In genomic region chr12:12530796-12531195, GRCm38 (mm10) we compare ENCODE assay signal across 15 mouse cellular contexts.
DNase-seq lines count a peak whose midpoint lies in the region; ATAC-seq lines count a peak whose summit lies in the region.
"Had no signal": no experiment of that assay in that cellular context is flagged by ENCODE, and none has a peak within 500 bp of the region (broad histone marks: within the 10 kb centered on the region; RNA-seq: fewer than 3 reads in every experiment).

No protein-coding gene starts in this region.

- H3K27ac ChIP-seq in heart, embryonic 13.5 days (replicated peaks), result peak overlapping the region; percentile 37
- peak overlapping the region; percentile 41; the same call in 1 of the 2 replicates for H3K27ac ChIP-seq in kidney, embryonic 15.5 days
- H3K27ac ChIP-seq: forebrain, embryonic 13.5 days; hindbrain, embryonic 13.5 days; left cerebral cortex, adult 2 months; macrophage had no signal

- H3K4me1 ChIP-seq in heart, embryonic 13.5 days, result peaks cover 57% of the 10 kb centered on the region
- 0 out of 2 replicates have a peak, but pooled peaks cover 3% of the 10 kb centered on the region for H3K4me1 ChIP-seq in kidney, embryonic 15.5 days

- H3K9ac ChIP-seq in heart, embryonic 13.5 days, result no peak overlapping the region
- no peak overlapping the region for H3K9ac ChIP-seq in kidney, embryonic 15.5 days
- H3K9ac ChIP-seq: forebrain, embryonic 13.5 days; hindbrain, embryonic 13.5 days had no signal

- 31% methylated on average over 6 of the region's 6 CpGs for whole genome bisulfite sequencing in heart, embryonic 13.5 days
- WGBS in kidney, embryonic 15.5 days, result 58% methylated on average over 6 of the region's 6 CpGs

- H3K27me3 ChIP-seq in heart, embryonic 13.5 days (replicated peaks), result no peaks in the 10 kb centered on the region
- H3K27me3 ChIP-seq in kidney, embryonic 15.5 days, result no peaks in the 10 kb centered on the region
- H3K27me3 ChIP-seq: forebrain, embryonic 13.5 days; hindbrain, embryonic 13.5 days had no signal

- no peak for DNase-seq in heart, postnatal 36 days
- peak; percentile 8 for DNase-seq in R1 (ENCODE audit: low read depth, low spot score)
- DNase-seq in lung, postnatal 25 days (ENCODE audit: low spot score), result peak; percentile 10
- DNase-seq in cerebellum, postnatal 36 days, result no peak
- no peak for DNase-seq in adipocyte (ENCODE audit: low spot score)
- no peak for DNase-seq in cerebellum, postnatal 10 days
- DNase-seq: heart, adult 18-20 months; right cerebral cortex, postnatal 4 days had no signal

- H3K4me3 ChIP-seq in heart, embryonic 13.5 days, result no peak overlapping the region
- no peak overlapping the region for H3K4me3 ChIP-seq in kidney, embryonic 15.5 days (replicated peaks)
- H3K4me3 ChIP-seq: forebrain, embryonic 13.5 days; hindbrain, embryonic 13.5 days; left cerebral cortex, adult 2 months had no signal

- no peak overlapping the region for H3K4me2 ChIP-seq in heart, embryonic 13.5 days
- H3K4me2 ChIP-seq in kidney, embryonic 15.5 days, result no peak overlapping the region
- H3K4me2 ChIP-seq: forebrain, embryonic 13.5 days; hindbrain, embryonic 13.5 days had no signal

- intact Hi-C loops in heart, postnatal 36 days (cut with DNase I), result no loop called here

- no peaks in the 10 kb centered on the region for H3K36me3 ChIP-seq in heart, embryonic 13.5 days
- H3K36me3 ChIP-seq in kidney, embryonic 15.5 days, result no peaks in the 10 kb centered on the region
- H3K36me3 ChIP-seq: hindbrain, embryonic 13.5 days had no signal

- no peak for ATAC-seq in heart, embryonic 13.5 days (ENCODE audit: extremely low read depth, insufficient number of reproducible peaks, low FRiP score, low TSS enrichment)
- peak; percentile 46 for ATAC-seq in kidney, embryonic 15.5 days (replicated peaks; ENCODE audit: low FRiP score)
- ATAC-seq: forebrain, embryonic 13.5 days; midbrain, embryonic 16.5 days had no signal

- H3K9me3 ChIP-seq in heart, embryonic 13.5 days, result no peaks in the 10 kb centered on the region
- no peaks in the 10 kb centered on the region for H3K9me3 ChIP-seq in kidney, embryonic 15.5 days (replicated peaks)
- H3K9me3 ChIP-seq: forebrain, embryonic 13.5 days; hindbrain, embryonic 13.5 days had no signal

Comparison
In these comparisons a context has a peak if more than half of its experiments do, and no peak if none do; other contexts are left out.
1. DNase-seq: peak in R1 (single experiment) and lung, postnatal 25 days (single experiment); none in heart, postnatal 36 days (0 of 2), cerebellum, postnatal 36 days (0 of 2), adipocyte (single experiment) and cerebellum, postnatal 10 days (0 of 2).